Mouse (Mus musculus) ES-E14 (cell line): ENCODE measurements at regions not wholly inside any gene's neighbourhood (a gene's known extent, or its start where the extent isn't known, plus 50 kb on each side); places are given as distances from the start of the nearest gene placed in this dataset.

Experiments used
- CHD2 ChIP-seq: IDR thresholded peaks from 2 replicates; pipeline ENCODE4 v1.6.1; 2014; ENCODE audit warnings: mild to moderate bottlenecking, low read depth, low read length, inconsistent platforms
- HCFC1 ChIP-seq: IDR thresholded peaks from 2 replicates; pipeline ENCODE4 v1.6.1; 2012; ENCODE audit warnings: low read length, inconsistent platforms, borderline replicate concordance; ENCODE audit not compliant: insufficient read depth
- MAFK ChIP-seq: IDR thresholded peaks from 2 replicates; pipeline ENCODE4 v1.6.1; 2014; ENCODE audit warnings: mild to moderate bottlenecking, low read depth, low read length, inconsistent platforms; ENCODE audit not compliant: insufficient read depth
- ZC3H11A ChIP-seq: IDR thresholded peaks from 2 replicates; pipeline ENCODE4 v1.6.1; 2012; ENCODE audit warnings: low read depth, mild to moderate bottlenecking, inconsistent platforms, low read length, borderline replicate concordance
- ZNF384 ChIP-seq: IDR thresholded peaks from 2 replicates; pipeline ENCODE4 v1.6.1; 2012; ENCODE audit warnings: low read depth, low read length, inconsistent platforms

GRCm38 (mm10) chr8:6550965-6551364 lies 1445.8 kb upstream of the Slc10a2 start:
- TF ChIP-seq ZC3H11A = no peak
- TF ChIP-seq HCFC1 = no peak
- no peak for TF ChIP-seq MAFK
- no peak for TF ChIP-seq CHD2
- no peak for TF ChIP-seq ZNF384
